In the genomic region with DNA sequence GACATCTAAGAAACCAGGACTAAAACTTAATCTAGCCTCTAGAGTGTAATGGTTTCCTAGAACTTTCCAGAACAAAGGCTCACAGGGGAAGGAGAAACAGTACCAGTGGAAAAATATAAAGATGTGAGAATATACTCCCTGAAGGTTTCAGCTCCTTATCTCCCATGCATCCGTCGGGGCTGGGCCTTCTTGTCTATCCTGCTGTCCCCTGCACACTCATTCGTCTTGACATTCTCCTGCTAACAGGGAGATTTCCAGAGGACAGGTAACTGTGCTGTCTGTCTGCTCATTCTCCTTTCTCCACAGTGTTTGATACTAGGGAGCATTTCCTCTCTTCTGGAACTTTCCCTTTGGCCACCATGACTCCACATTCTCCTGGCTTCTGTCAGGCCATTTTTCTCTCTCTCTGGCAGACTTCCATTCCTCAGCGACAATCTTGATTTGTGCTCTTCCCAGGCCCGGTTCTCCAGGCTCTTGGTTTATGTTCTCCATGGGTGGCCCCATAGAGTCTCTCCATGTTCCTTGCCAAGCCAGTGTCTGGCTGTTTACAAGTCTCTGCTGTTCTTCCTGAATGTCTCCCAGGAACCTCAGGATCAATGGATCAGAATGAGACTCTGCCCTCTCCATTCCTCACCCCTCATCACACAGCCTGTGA, we compare ENCODE assay signal across 14 mouse cellular contexts. TPM values are rescaled to one million over a fixed set of nuclear protein-coding genes. Genes with fewer than 3 reads are reported as not detected.
A peak's percentile ranks its signal among the peaks of the same experiment; 100 is the strongest.
DNase-seq lines count a peak whose midpoint lies in the region; ATAC-seq lines count a peak whose summit lies in the region.
"Had no signal": no experiment of that assay in that cellular context is flagged by ENCODE, and none has a peak within 500 bp of the region (broad histone marks: within the 10 kb centered on the region; RNA-seq: fewer than 3 reads in every experiment).

No protein-coding gene starts in this region.

- H3K9me3 ChIP-seq in heart, embryonic 12.5 days (replicated peaks) = no peaks in the 10 kb centered on the region
- H3K9me3 ChIP-seq in lung, embryonic 15.5 days = no peaks in the 10 kb centered on the region
- H3K9me3 ChIP-seq: hindbrain, embryonic 10.5 days; megakaryocyte, embryonic 14.5 days; neural tube, embryonic 12.5 days had no signal

- ATAC-seq in heart, embryonic 12.5 days (ENCODE audit: insufficient number of reproducible peaks, low FRiP score) = no peak
- ATAC-seq in lung, embryonic 15.5 days (ENCODE audit: borderline replicate concordance, extremely low read depth, low FRiP score, low TSS enrichment) = peak; percentile 91
- ATAC-seq in activated CD4-positive, CD25-positive, alpha-beta regulatory T cell, adult 4 months = no peak

- peaks cover 8% of the 10 kb centered on the region; the same call in 1 of the 2 replicates for H3K4me1 ChIP-seq in heart, embryonic 12.5 days (replicated peaks)
- peaks cover 17% of the 10 kb centered on the region for H3K4me1 ChIP-seq in lung, embryonic 15.5 days
- H3K4me1 ChIP-seq: neural tube, embryonic 12.5 days had no signal

- H3K4me3 ChIP-seq in heart, embryonic 12.5 days = no peak overlapping the region
- H3K4me3 ChIP-seq in lung, embryonic 15.5 days = no peak overlapping the region
- H3K4me3 ChIP-seq: hindbrain, embryonic 10.5 days; megakaryocyte, embryonic 14.5 days; neural tube, embryonic 12.5 days had no signal

- no peaks in the 10 kb centered on the region for H3K36me3 ChIP-seq in heart, embryonic 12.5 days
- no peaks in the 10 kb centered on the region for H3K36me3 ChIP-seq in lung, embryonic 15.5 days
- H3K36me3 ChIP-seq: hindbrain, embryonic 10.5 days; neural tube, embryonic 12.5 days had no signal

- DNase-seq in heart, postnatal 36 days = no peak
- peak; percentile 5 for DNase-seq in urinary bladder, postnatal 14 days (ENCODE audit: low spot score)
- no peak for DNase-seq in urinary bladder, adult 2 months (ENCODE audit: low spot score)
- no peak for DNase-seq in Muller cell, postnatal 12 days (ENCODE audit: inconsistent ontology term)
- DNase-seq in T-cell, adult 2 months (ENCODE audit: low spot score) = no peak
- DNase-seq: adrenal gland, postnatal 10 days; left cerebral cortex, postnatal 4 days had no signal

- no peak overlapping the region for H3K9ac ChIP-seq in heart, embryonic 12.5 days
- no peak overlapping the region for H3K9ac ChIP-seq in lung, embryonic 15.5 days
- H3K9ac ChIP-seq: neural tube, embryonic 12.5 days had no signal

- H3K4me2 ChIP-seq in heart, embryonic 12.5 days = peak overlapping the region; percentile 11; the same call in 1 of the 2 replicates
- peak overlapping the region; percentile 9; the same call in 1 of the 2 replicates for H3K4me2 ChIP-seq in lung, embryonic 15.5 days
- H3K4me2 ChIP-seq: neural tube, embryonic 12.5 days had no signal

- no peak overlapping the region for H3K27ac ChIP-seq in heart, embryonic 12.5 days (ENCODE audit: poor library complexity, severe bottlenecking)
- H3K27ac ChIP-seq in lung, embryonic 15.5 days = peak overlapping the region; percentile 62
- H3K27ac ChIP-seq: hindbrain, embryonic 10.5 days; neural tube, embryonic 12.5 days had no signal

- 56% methylated on average over 5 of the region's 5 CpGs for WGBS in heart, embryonic 12.5 days
- 39% methylated on average over 5 of the region's 5 CpGs for WGBS in lung, embryonic 15.5 days

- intact Hi-C loops in heart, postnatal 36 days (cut with DNase I) = no loop called here

- no peaks in the 10 kb centered on the region for H3K27me3 ChIP-seq in heart, embryonic 12.5 days (replicated peaks)
- no peaks in the 10 kb centered on the region for H3K27me3 ChIP-seq in lung, embryonic 15.5 days
- H3K27me3 ChIP-seq: megakaryocyte, embryonic 14.5 days; neural tube, embryonic 12.5 days had no signal

RNA-seq across cellular contexts. Expression of a gene that starts 1.5 kb away (rescaled TPM):
- 5.3 and 5.7 TPM in 2 replicates for polyA plus RNA-seq in heart, embryonic 12.5 days (2016; fragmentation: Nextera tagmentation; extraction: Ambion mirVana)
- 1 to 10 TPM; 2.1 to 2.6 TPM for total RNA-seq in heart, postnatal 36 days (2021)
- 2.3 and 3.6 TPM in 2 replicates for polyA plus RNA-seq in urinary bladder, adult 2 months (2012; rRNA removed)
- polyA plus RNA-seq in lung, embryonic 15.5 days (2015; fragmentation: Nextera tagmentation; extraction: Ambion mirVana) = 9.3 and 10.5 TPM in 2 replicates
- 10 to 100 TPM; 15.0 to 18.5 TPM for polyA plus RNA-seq in activated CD4-positive, CD25-positive, alpha-beta regulatory T cell, adult 4 months (2017; shearing (Covaris generic))
- polyA plus RNA-seq: C2C12 had no signal
